Mouse (Mus musculus): Measurements from ENCODE around the gene Dcakd. TPM values are rescaled to one million over a fixed set of nuclear protein-coding genes. Genes with fewer than 3 reads are reported as not detected.

The Dcakd gene
- 100 to 1,000 TPM; 117 to 118 TPM for total RNA-seq (2021)
- long read RNA-seq, transcript Dcakd-201 (5 exons, 1,744 nt), result major isoform, 156 of 174 reads
- long read RNA-seq, partial matches to known transcripts, result 4 of 174 reads
- long read RNA-seq, other reads (novel, unspliced or antisense), result 14 of 174 reads

- DNase-seq (ENCODE audit: low spot score in 2 of 2), result peak; percentile 92 to 93
Measured at GRCm38 (mm10) chr11:103028176-103028891, at the start of gene Dcakd, which contains the start of gene Nmt1. Dcakd (minus strand) TSS chr11:103028333. Nmt1 (plus strand) TSS chr11:103028190.

GRCm38 (mm10) chr11:103076581-103076980 is 48.4 kb upstream of the Dcakd start:
- no peak for DNase-seq (ENCODE audit: low spot score in 2 of 2)

- DNase-seq (ENCODE audit: low spot score in 2 of 2), result no peak
Measured at GRCm38 (mm10) chr11:103076010-103076409, 47.9 kb upstream of the Dcakd start.

- no peak for DNase-seq (ENCODE audit: low spot score in 2 of 2)
Measured at GRCm38 (mm10) chr11:103074796-103075323, 46.7 kb upstream of the Dcakd start.

GRCm38 (mm10) chr11:103074121-103074650 is 46.1 kb upstream of the Dcakd start:
- no peak for DNase-seq (ENCODE audit: low spot score in 2 of 2)

GRCm38 (mm10) chr11:103073671-103074070 is 45.5 kb upstream of the Dcakd start:
- DNase-seq (ENCODE audit: low spot score in 2 of 2), result no peak

GRCm38 (mm10) chr11:103070322-103070880 is 42.3 kb upstream of the Dcakd start:
- no peak for DNase-seq (ENCODE audit: low spot score in 2 of 2)

- no peak for DNase-seq (ENCODE audit: low spot score in 2 of 2)
Measured at GRCm38 (mm10) chr11:103069731-103070130, 41.6 kb upstream of the Dcakd start.

GRCm38 (mm10) chr11:103068884-103069283 is 40.8 kb upstream of the Dcakd start:
- DNase-seq (ENCODE audit: low spot score in 2 of 2), result no peak

GRCm38 (mm10) chr11:103068272-103068671 is 40.1 kb upstream of the Dcakd start:
- DNase-seq (ENCODE audit: low spot score in 2 of 2), result no peak

GRCm38 (mm10) chr11:103067457-103068001 is 39.4 kb upstream of the Dcakd start:
- DNase-seq (ENCODE audit: low spot score in 2 of 2), result no peak

GRCm38 (mm10) chr11:103067051-103067361 is 38.9 kb upstream of the Dcakd start:
- DNase-seq (ENCODE audit: low spot score in 2 of 2), result no peak

- DNase-seq (ENCODE audit: low spot score in 2 of 2), result no peak
Measured at GRCm38 (mm10) chr11:103066191-103067050, 38.3 kb upstream of the Dcakd start.

- no peak for DNase-seq (ENCODE audit: low spot score in 2 of 2)
Measured at GRCm38 (mm10) chr11:103058499-103059085, 30.5 kb upstream of the Dcakd start.

GRCm38 (mm10) chr11:103056636-103057035 is 28.5 kb upstream of the Dcakd start:
- no peak for DNase-seq (ENCODE audit: low spot score in 2 of 2)

- DNase-seq (ENCODE audit: low spot score in 2 of 2), result peak; percentile 80 to 86
Measured at GRCm38 (mm10) chr11:103054798-103055197, 26.7 kb upstream of the Dcakd start.

GRCm38 (mm10) chr11:103053191-103054076 is 25.3 kb upstream of the Dcakd start:
- no peak for DNase-seq (ENCODE audit: low spot score in 2 of 2)

GRCm38 (mm10) chr11:103052078-103052477 is 23.9 kb upstream of the Dcakd start:
- DNase-seq (ENCODE audit: low spot score in 2 of 2), result no peak

- peak; percentile 29 to 47 for DNase-seq (ENCODE audit: low spot score in 2 of 2)
Measured at GRCm38 (mm10) chr11:103051249-103051691, 23.1 kb upstream of the Dcakd start.
